Mouse (Mus musculus) limb, embryonic 15.5 days (tissue): Measurements from ENCODE around the gene Trpc4ap. TPM values are rescaled to one million over a fixed set of nuclear protein-coding genes. Genes with fewer than 3 reads are reported as not detected.

Experiments used
- ATAC-seq: fragments of 200-750 bp; cut with Nextera tagmentation; 2 replicates; pipeline ENCODE4 v1.8.0; 2017; ENCODE audit warnings: low read depth, moderate TSS enrichment; ENCODE audit not compliant: insufficient number of reproducible peaks, low FRiP score, low TSS enrichment
- H3K27ac ChIP-seq: fragments of 300-500 bp; sonication (generic); 2 replicates; pipeline ENCODE4 v1.5.1; 2015; ENCODE audit warnings: moderate library complexity, mild to moderate bottlenecking, inconsistent platforms
- H3K27me3 ChIP-seq: fragments of 300-500 bp; sonication (generic); 2 replicates; pipeline ENCODE4 v1.6.1; 2015; ENCODE audit warnings: inconsistent platforms
- H3K36me3 ChIP-seq: fragments of 300-500 bp; sonication (generic); 2 replicates; pipeline ENCODE4 v1.6.1; 2015; ENCODE audit warnings: inconsistent platforms
- H3K4me1 ChIP-seq: fragments of 300-500 bp; sonication (generic); 2 replicates; pipeline ENCODE4 v1.6.1; 2015; ENCODE audit warnings: inconsistent platforms
- H3K4me2 ChIP-seq: fragments of 300-500 bp; sonication (generic); 2 replicates; pipeline ENCODE4 v1.6.1; 2015; ENCODE audit warnings: mild to moderate bottlenecking, inconsistent platforms
- H3K4me3 ChIP-seq: fragments of 300-500 bp; sonication (generic); 2 replicates; pipeline ENCODE4 v1.5.1; 2015; ENCODE audit warnings: mild to moderate bottlenecking, inconsistent platforms
- H3K9ac ChIP-seq: fragments of 300-500 bp; sonication (generic); 2 replicates; pipeline ENCODE4 v1.6.1; 2015; ENCODE audit warnings: inconsistent platforms
- H3K9me3 ChIP-seq: fragments of 300-500 bp; sonication (generic); 2 replicates; pipeline ENCODE4 v1.6.1; 2016; ENCODE audit warnings: inconsistent platforms
- WGBS: fragments of 180-500 bp; shearing (Covaris S2); methylation state at CpG from one replicate; pipeline ENCODE4 v1.1.7; 2015; 5-methylcytosine and 5-hydroxymethylcytosine counted together
- polyA plus RNA-seq: library from polyadenylated mRNA; unstranded; fragments of >200 nt; fragmentation: Nextera tagmentation; extraction: Ambion mirVana; gene quantifications from 2 replicates; pipeline ENCODE4 v1.2.1, GENCODE M21; 2015

Trpc4ap gene
- polyA plus RNA-seq, 1 experiment from 2014 or later = 141 TPM

DNA sequence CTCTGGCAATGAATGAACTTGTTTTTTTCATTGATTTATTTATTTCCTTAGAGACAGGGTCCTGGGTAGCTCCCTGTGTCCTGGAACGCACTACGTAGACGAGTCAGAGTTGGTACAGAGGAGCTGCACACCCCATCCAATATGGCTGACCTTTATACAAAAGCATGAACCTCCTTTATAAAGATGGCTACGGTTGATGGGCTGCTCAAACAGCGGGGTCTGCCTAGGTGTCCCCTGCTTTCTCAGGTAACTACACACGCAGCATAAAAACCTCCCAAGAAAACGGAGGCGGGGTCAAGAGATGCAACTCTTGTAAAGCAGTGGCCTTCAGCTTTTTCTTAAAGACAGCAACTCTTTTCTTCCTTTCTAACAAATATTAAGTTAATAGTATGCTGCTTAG is 24.3 kb downstream of the Trpc4ap start:
- Histone ChIP-seq H3K27ac (no peak overlapping the region), H3K4me2 (no peak overlapping the region), H3K9ac (no peak overlapping the region), H3K4me1 (no peaks in the 10 kb centered on the region), H3K4me3 (no peak overlapping the region), H3K9me3 (no peaks in the 10 kb centered on the region), H3K36me3 (peaks cover 75% of the 10 kb centered on the region), H3K27me3 (no peaks in the 10 kb centered on the region)
- 95% methylated on average over 8 of the region's 8 CpGs for WGBS
- ATAC-seq = no peak

GRCm38 (mm10) chr2:155663910-155664460 is 28.2 kb downstream of the Trpc4ap start:
- Histone ChIP-seq H3K9ac (no peak overlapping the region), H3K36me3 (peaks cover 84% of the 10 kb centered on the region), H3K27ac (no peak overlapping the region), H3K27me3 (no peaks in the 10 kb centered on the region), H3K4me3 (no peak overlapping the region), H3K4me2 (no peak overlapping the region), H3K4me1 (no peaks in the 10 kb centered on the region), H3K9me3 (no peaks in the 10 kb centered on the region)
- 85% methylated on average over 6 of the region's 6 CpGs for WGBS
- no peak for ATAC-seq

- H3K9ac ChIP-seq = no peak overlapping the region
- no peaks in the 10 kb centered on the region for H3K9me3 ChIP-seq
- no peak overlapping the region for H3K27ac ChIP-seq
- no peak for ATAC-seq
- no peak overlapping the region for H3K4me2 ChIP-seq
- peaks cover 84% of the 10 kb centered on the region for H3K36me3 ChIP-seq
- no peak overlapping the region for H3K4me3 ChIP-seq
- H3K4me1 ChIP-seq = no peaks in the 10 kb centered on the region
- no peaks in the 10 kb centered on the region for H3K27me3 ChIP-seq
- WGBS = 21% methylated on average over 5 of the region's 5 CpGs
These were observed 29.1 kb downstream of the Trpc4ap start for GRCm38 (mm10) chr2:155663097-155663496.

DNA sequence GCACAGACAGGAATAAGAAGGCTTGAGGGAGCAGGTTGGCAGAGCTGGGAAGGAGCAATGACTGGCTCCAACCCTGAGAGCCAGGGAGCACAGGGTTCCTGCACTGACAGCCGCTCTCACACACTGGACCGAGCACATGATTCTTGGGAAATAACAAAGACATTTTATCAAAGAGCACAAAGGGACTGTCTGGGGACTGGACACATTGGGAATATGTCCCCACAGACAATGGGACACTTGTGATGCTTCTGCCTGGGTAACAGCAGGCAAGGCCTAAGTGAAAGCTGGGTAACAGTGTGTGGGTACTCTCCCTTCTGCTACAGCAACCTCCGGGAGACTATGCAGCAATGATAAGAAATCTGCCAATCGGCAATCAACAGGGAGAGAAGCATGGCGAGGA is 29.8 kb downstream of the Trpc4ap start:
- no peaks in the 10 kb centered on the region for H3K9me3 ChIP-seq
- H3K9ac ChIP-seq = no peak overlapping the region
- ATAC-seq = no peak
- H3K36me3 ChIP-seq = peaks cover 84% of the 10 kb centered on the region
- no peaks in the 10 kb centered on the region for H3K27me3 ChIP-seq
- no peak overlapping the region for H3K4me3 ChIP-seq
- H3K4me1 ChIP-seq = no peaks in the 10 kb centered on the region
- H3K27ac ChIP-seq = no peak overlapping the region
- no peak overlapping the region for H3K4me2 ChIP-seq
- WGBS = 94% methylated on average over 5 of the region's 5 CpGs

DNA sequence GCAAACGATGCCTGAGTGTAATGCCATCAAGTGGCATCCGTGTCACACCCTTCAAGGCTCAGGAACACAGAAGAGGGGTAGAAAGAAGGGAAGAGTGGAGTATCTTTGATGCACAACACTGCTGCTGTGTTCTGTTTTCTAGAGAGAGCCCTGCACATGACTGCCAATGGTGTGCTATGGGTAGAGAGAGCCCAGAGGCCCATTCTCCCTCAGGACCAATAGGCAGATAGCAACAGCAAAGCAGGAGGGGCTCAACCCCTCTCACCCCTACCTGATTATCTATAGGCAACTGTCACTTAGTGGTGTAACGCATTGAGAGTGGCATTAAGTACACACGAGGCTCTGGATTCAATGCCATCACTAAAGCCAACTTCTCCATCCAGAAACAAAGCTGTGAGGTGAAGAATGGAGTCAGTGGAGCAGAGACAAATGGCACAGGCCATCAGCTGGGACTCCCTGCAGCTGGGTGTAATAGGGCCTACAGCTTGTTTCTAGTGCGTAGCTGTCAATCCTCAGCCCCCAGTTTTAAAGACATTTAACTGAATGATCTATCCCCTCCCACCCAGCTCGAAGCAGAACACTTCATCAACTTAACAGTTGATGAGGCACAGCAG is 36.3 kb downstream of the Trpc4ap start:
- Histone ChIP-seq H3K4me2 (no peak overlapping the region), H3K4me1 (no peaks in the 10 kb centered on the region), H3K36me3 (peaks cover 90% of the 10 kb centered on the region), H3K4me3 (no peak overlapping the region), H3K9me3 (no peaks in the 10 kb centered on the region), H3K27me3 (no peaks in the 10 kb centered on the region), H3K27ac (no peak overlapping the region), H3K9ac (no peak overlapping the region)
- 92% methylated on average over 6 of the region's 6 CpGs for WGBS
- no peak for ATAC-seq

GRCm38 (mm10) chr2:155652618-155653017 is 39.6 kb downstream of the Trpc4ap start:
- Histone ChIP-seq H3K4me1 (no peaks in the 10 kb centered on the region), H3K27me3 (no peaks in the 10 kb centered on the region), H3K27ac (no peak overlapping the region), H3K36me3 (peaks cover 93% of the 10 kb centered on the region), H3K9me3 (no peaks in the 10 kb centered on the region), H3K4me2 (no peak overlapping the region), H3K9ac (no peak overlapping the region), H3K4me3 (no peak overlapping the region)
- ATAC-seq = no peak
- 89% methylated on average over 5 of the region's 5 CpGs for WGBS

DNA sequence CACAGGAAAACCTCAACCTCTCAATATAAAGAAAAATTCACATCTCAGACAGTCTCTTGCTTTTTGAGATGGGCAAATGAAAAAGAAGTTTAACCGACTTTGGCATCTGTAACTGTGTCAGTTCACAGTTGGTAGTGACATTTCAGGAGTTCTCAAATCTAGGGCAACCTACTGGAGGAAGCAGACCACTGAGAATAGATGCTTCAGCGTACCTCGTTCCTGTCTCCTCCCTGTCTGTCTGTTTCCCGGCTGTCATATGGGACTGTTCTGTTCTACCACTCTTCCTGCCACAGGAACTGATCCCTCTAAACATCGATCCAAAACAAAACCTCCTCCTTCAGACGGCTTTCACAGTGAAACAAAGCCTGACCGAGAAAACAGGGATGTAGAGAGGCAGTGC is 46.4 kb downstream of the Trpc4ap start:
- WGBS = 85% methylated on average over 7 of the region's 7 CpGs
- Histone ChIP-seq H3K4me3 (no peak overlapping the region), H3K27me3 (no peaks in the 10 kb centered on the region), H3K4me1 (no peaks in the 10 kb centered on the region), H3K36me3 (peaks cover 94% of the 10 kb centered on the region), H3K27ac (no peak overlapping the region), H3K9me3 (no peaks in the 10 kb centered on the region), H3K9ac (no peak overlapping the region), H3K4me2 (no peak overlapping the region)
- ATAC-seq = no peak

GRCm38 (mm10) chr2:155641540-155642472 is 50.4 kb downstream of the Trpc4ap start:
- H3K36me3 ChIP-seq = peaks cover 97% of the 10 kb centered on the region
- 83% methylated on average over 18 of the region's 18 CpGs for WGBS
- no peaks in the 10 kb centered on the region for H3K4me1 ChIP-seq
- ATAC-seq = no peak
- no peaks in the 10 kb centered on the region for H3K27me3 ChIP-seq
- H3K27ac ChIP-seq = no peak overlapping the region
- no peak overlapping the region for H3K4me2 ChIP-seq
- no peak overlapping the region for H3K4me3 ChIP-seq
- H3K9me3 ChIP-seq = no peaks in the 10 kb centered on the region
- no peak overlapping the region for H3K9ac ChIP-seq

GRCm38 (mm10) chr2:155640656-155641055 is 51.5 kb downstream of the Trpc4ap start:
- Histone ChIP-seq H3K9ac (no peak overlapping the region), H3K27me3 (no peaks in the 10 kb centered on the region), H3K4me1 (no peaks in the 10 kb centered on the region), H3K4me3 (no peak overlapping the region), H3K36me3 (peaks cover 98% of the 10 kb centered on the region), H3K27ac (no peak overlapping the region), H3K4me2 (no peak overlapping the region), H3K9me3 (no peaks in the 10 kb centered on the region)
- 83% methylated on average over 6 of the region's 6 CpGs for WGBS
- ATAC-seq = no peak

GRCm38 (mm10) chr2:155637411-155637810 is 54.8 kb downstream of the Trpc4ap start:
- H3K4me1 ChIP-seq = no peaks in the 10 kb centered on the region
- H3K9ac ChIP-seq = no peak overlapping the region
- ATAC-seq = no peak
- H3K27ac ChIP-seq = no peak overlapping the region
- H3K36me3 ChIP-seq = peaks cover 100% of the 10 kb centered on the region
- peaks cover 21% of the 10 kb centered on the region for H3K27me3 ChIP-seq
- WGBS = 86% methylated on average over 4 of the region's 4 CpGs
- no peak overlapping the region for H3K4me2 ChIP-seq
- H3K9me3 ChIP-seq = no peaks in the 10 kb centered on the region
- no peak overlapping the region for H3K4me3 ChIP-seq

DNA sequence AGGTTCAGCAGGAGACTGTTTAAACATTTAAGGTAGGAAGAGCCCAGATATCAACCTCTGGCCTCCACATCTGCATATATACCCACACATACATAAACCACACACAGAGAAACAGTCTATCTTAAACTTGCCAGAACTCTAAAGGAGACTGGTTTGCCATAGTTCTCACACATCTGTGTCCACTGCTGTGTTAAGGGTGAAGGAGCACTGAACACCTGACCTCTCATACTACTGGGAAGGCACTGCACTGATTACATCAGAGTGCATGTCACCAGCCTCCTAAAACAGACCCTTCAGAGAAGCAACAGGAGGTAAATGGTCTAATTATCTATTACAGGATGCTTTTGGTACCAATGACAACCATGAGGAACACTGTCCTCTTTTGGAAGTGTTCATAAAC is 55.3 kb downstream of the Trpc4ap start:
- Histone ChIP-seq H3K4me2 (no peak overlapping the region), H3K27me3 (peaks cover 26% of the 10 kb centered on the region), H3K4me3 (no peak overlapping the region), H3K4me1 (no peaks in the 10 kb centered on the region), H3K27ac (no peak overlapping the region), H3K9ac (no peak overlapping the region), H3K36me3 (peaks cover 100% of the 10 kb centered on the region), H3K9me3 (no peaks in the 10 kb centered on the region)
- no peak for ATAC-seq

- no peak overlapping the region for H3K4me2 ChIP-seq
- H3K36me3 ChIP-seq = peaks cover 96% of the 10 kb centered on the region
- H3K4me3 ChIP-seq = no peak overlapping the region
- ATAC-seq = no peak
- H3K9me3 ChIP-seq = no peaks in the 10 kb centered on the region
- H3K27me3 ChIP-seq = peaks cover 36% of the 10 kb centered on the region
- 92% methylated on average over 8 of the region's 8 CpGs for WGBS
- H3K27ac ChIP-seq = no peak overlapping the region
- H3K9ac ChIP-seq = no peak overlapping the region
- H3K4me1 ChIP-seq = peaks cover 2% of the 10 kb centered on the region; the same call in 1 of the 2 replicates
These were observed 56.2 kb downstream of the Trpc4ap start for GRCm38 (mm10) chr2:155635961-155636360.
